Comparison of ENCODE assay signal across 31 mouse cellular contexts in the genomic region with DNA sequence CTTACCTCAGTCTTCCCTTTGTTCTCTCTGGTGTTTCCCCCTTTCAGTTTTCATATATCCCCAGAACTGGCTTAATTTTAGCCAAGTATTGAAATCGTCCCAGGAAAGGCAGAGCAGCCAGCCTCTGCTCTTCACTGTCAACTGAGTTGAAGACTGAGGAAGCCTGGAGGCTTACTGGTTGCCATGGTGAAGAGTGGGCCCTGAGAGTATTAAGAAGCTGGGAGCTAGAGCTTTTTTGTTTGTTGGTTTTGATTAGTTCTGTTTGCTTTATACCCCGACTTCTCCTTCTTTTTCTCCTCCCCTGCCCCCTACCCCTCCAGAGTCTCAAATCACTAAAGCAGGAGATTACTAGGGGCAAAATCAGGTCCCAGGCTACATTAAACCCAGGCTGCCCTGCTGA. TPM values are rescaled to one million over a fixed set of nuclear protein-coding genes. Genes with fewer than 3 reads are reported as not detected.
DNase-seq lines count a peak whose midpoint lies in the region; ATAC-seq lines count a peak whose summit lies in the region.
"Had no signal": no experiment of that assay in that cellular context is flagged by ENCODE, and none has a peak within 500 bp of the region (broad histone marks: within the 10 kb centered on the region; RNA-seq: fewer than 3 reads in every experiment).

No protein-coding gene starts in this region.

- no peak for ATAC-seq in forebrain, embryonic 13.5 days
- no peak for ATAC-seq in midbrain, embryonic 15.5 days (replicated peaks)
- ATAC-seq in midbrain, embryonic 13.5 days = peak; percentile 45
- ATAC-seq: inflammation-experienced regulatory T-cells, adult 6 months had no signal

- H3K9me3 ChIP-seq in forebrain, embryonic 10.5 days = no peaks in the 10 kb centered on the region
- no peaks in the 10 kb centered on the region for H3K9me3 ChIP-seq in forebrain, embryonic 13.5 days (replicated peaks)
- H3K9me3 ChIP-seq in midbrain, embryonic 10.5 days (replicated peaks) = no peaks in the 10 kb centered on the region
- no peaks in the 10 kb centered on the region for H3K9me3 ChIP-seq in midbrain, embryonic 15.5 days
- H3K9me3 ChIP-seq in midbrain, embryonic 13.5 days = no peaks in the 10 kb centered on the region
- H3K9me3 ChIP-seq: embryonic facial prominence, embryonic 15.5 days; G1E had no signal

- peaks cover 86% of the 10 kb centered on the region for H3K27me3 ChIP-seq in forebrain, embryonic 10.5 days (ENCODE audit: poor library complexity, severe bottlenecking)
- H3K27me3 ChIP-seq in forebrain, embryonic 13.5 days = no peaks in the 10 kb centered on the region
- peaks cover 85% of the 10 kb centered on the region for H3K27me3 ChIP-seq in midbrain, embryonic 10.5 days (ENCODE audit: low read depth, poor library complexity, severe bottlenecking)
- no peaks in the 10 kb centered on the region for H3K27me3 ChIP-seq in midbrain, embryonic 15.5 days (replicated peaks)
- H3K27me3 ChIP-seq in midbrain, embryonic 13.5 days = no peaks in the 10 kb centered on the region
- H3K27me3 ChIP-seq: embryonic facial prominence, embryonic 15.5 days had no signal

- H3K27ac ChIP-seq in forebrain, embryonic 10.5 days = 0 out of 2 replicates have a peak overlapping the region, but pooled peaks have one; percentile 30
- no peak overlapping the region for H3K27ac ChIP-seq in forebrain, embryonic 13.5 days
- H3K27ac ChIP-seq in midbrain, embryonic 10.5 days (replicated peaks) = peak overlapping the region; percentile 55; the same call in 1 of the 2 replicates
- no peak overlapping the region for H3K27ac ChIP-seq in midbrain, embryonic 15.5 days
- no peak overlapping the region for H3K27ac ChIP-seq in midbrain, embryonic 13.5 days
- H3K27ac ChIP-seq: embryonic facial prominence, embryonic 15.5 days; hindbrain, embryonic 14.5 days; liver, embryonic 14.5 days; macrophage had no signal

- peaks cover 15% of the 10 kb centered on the region for H3K4me1 ChIP-seq in forebrain, embryonic 10.5 days
- 0 out of 2 replicates have a peak, but pooled peaks cover 4% of the 10 kb centered on the region for H3K4me1 ChIP-seq in forebrain, embryonic 13.5 days
- peaks cover 16% of the 10 kb centered on the region for H3K4me1 ChIP-seq in midbrain, embryonic 10.5 days
- no peaks in the 10 kb centered on the region; the same call in 1 of the 2 replicates for H3K4me1 ChIP-seq in midbrain, embryonic 15.5 days
- peaks cover 9% of the 10 kb centered on the region; the same call in 1 of the 2 replicates for H3K4me1 ChIP-seq in midbrain, embryonic 13.5 days (replicated peaks)
- H3K4me1 ChIP-seq: embryonic facial prominence, embryonic 15.5 days had no signal

- 15% methylated on average over 2 of the region's 2 CpGs for WGBS in forebrain, embryonic 10.5 days
- WGBS in forebrain, embryonic 13.5 days = 9% methylated on average over 2 of the region's 2 CpGs
- 21% methylated on average over 2 of the region's 2 CpGs for WGBS in midbrain, embryonic 10.5 days
- WGBS in midbrain, embryonic 15.5 days = 27% methylated on average over 2 of the region's 2 CpGs
- WGBS in midbrain, embryonic 13.5 days = 10% methylated on average over 2 of the region's 2 CpGs

- peaks cover 12% of the 10 kb centered on the region for H3K36me3 ChIP-seq in forebrain, embryonic 10.5 days (replicated peaks)
- H3K36me3 ChIP-seq in forebrain, embryonic 13.5 days (ENCODE audit: poor library complexity, severe bottlenecking) = no peaks in the 10 kb centered on the region
- peaks cover 15% of the 10 kb centered on the region for H3K36me3 ChIP-seq in midbrain, embryonic 10.5 days
- no peaks in the 10 kb centered on the region for H3K36me3 ChIP-seq in midbrain, embryonic 15.5 days (replicated peaks)
- no peaks in the 10 kb centered on the region for H3K36me3 ChIP-seq in midbrain, embryonic 13.5 days
- H3K36me3 ChIP-seq: embryonic facial prominence, embryonic 15.5 days had no signal

- H3K4me3 ChIP-seq in forebrain, embryonic 10.5 days = no peak overlapping the region
- H3K4me3 ChIP-seq in forebrain, embryonic 13.5 days = no peak overlapping the region
- H3K4me3 ChIP-seq in midbrain, embryonic 10.5 days = no peak overlapping the region
- H3K4me3 ChIP-seq in midbrain, embryonic 15.5 days = no peak overlapping the region
- no peak overlapping the region for H3K4me3 ChIP-seq in midbrain, embryonic 13.5 days (replicated peaks)
- H3K4me3 ChIP-seq: embryonic facial prominence, embryonic 15.5 days had no signal

- peak; percentile 17 for DNase-seq in forebrain, embryonic 10.5 days (ENCODE audit: extremely low spot score, low spot score)
- DNase-seq in midbrain, embryonic 10.5 days (ENCODE audit: low spot score) = peak; percentile 28
- DNase-seq in cerebellum, adult 9-11 months = no peak
- no peak for DNase-seq in adrenal gland, postnatal 4 days (ENCODE audit: low spot score in 2 of 2)
- DNase-seq: adrenal gland, postnatal 14 days; cerebellum, adult 18-20 months; cerebellum, postnatal 14 days; gastrocnemius, postnatal 14 days; heart, postnatal 14 days; kidney, adult 11 months; kidney, postnatal 14 days; layer of hippocampus, adult 9-11 months; liver; lung, adult 2 months; lung, postnatal 10 days; thymus, postnatal 4 days had no signal

- no peak overlapping the region for H3K4me2 ChIP-seq in forebrain, embryonic 13.5 days
- no peak overlapping the region for H3K4me2 ChIP-seq in midbrain, embryonic 15.5 days
- no peak overlapping the region for H3K4me2 ChIP-seq in midbrain, embryonic 13.5 days (replicated peaks)
- H3K4me2 ChIP-seq: embryonic facial prominence, embryonic 15.5 days; hindbrain, embryonic 14.5 days had no signal

- no peak overlapping the region for H3K9ac ChIP-seq in forebrain, embryonic 13.5 days
- H3K9ac ChIP-seq in midbrain, embryonic 15.5 days = no peak overlapping the region
- H3K9ac ChIP-seq in midbrain, embryonic 13.5 days (replicated peaks) = no peak overlapping the region
- H3K9ac ChIP-seq: embryonic facial prominence, embryonic 15.5 days; hindbrain, embryonic 14.5 days; liver, embryonic 14.5 days had no signal

RNA-seq across cellular contexts. Expression of a gene that starts 17.3 kb away (rescaled TPM):
- 0.12 and 0.16 TPM in 2 replicates for polyA plus RNA-seq in forebrain, embryonic 10.5 days (2016; fragmentation: Nextera tagmentation; extraction: Ambion mirVana)
- 0.13 TPM in 1 of 2 replicates, not detected in the other for polyA plus RNA-seq in forebrain, embryonic 13.5 days (2015; fragmentation: Nextera tagmentation; extraction: Ambion mirVana)
- 0.11 and 0.14 TPM in 2 replicates for polyA plus RNA-seq in midbrain, embryonic 10.5 days (2016; fragmentation: Nextera tagmentation; extraction: Ambion mirVana)
- polyA plus RNA-seq in midbrain, embryonic 15.5 days (2015; fragmentation: Nextera tagmentation; extraction: Ambion mirVana) = 0.11 TPM in 1 of 2 replicates, not detected in the other
- polyA plus RNA-seq in midbrain, embryonic 13.5 days (2015; fragmentation: Nextera tagmentation; extraction: Ambion mirVana) = 0.10 TPM in 1 of 2 replicates, not detected in the other
- not detected for total RNA-seq in adrenal gland, postnatal 4 days (2021)
- total RNA-seq: adrenal gland, postnatal 14 days; G1E; gastrocnemius, postnatal 14 days; granulocyte monocyte progenitor cell, adult 5-6 weeks; heart, postnatal 14 days; megakaryocyte-erythroid progenitor cell, adult 5-6 weeks; neutrophil, adult 5-6 weeks had no signal
- polyA plus RNA-seq: G1E; inflammation-experienced regulatory T-cells, adult 6 months; limb, embryonic 11.5 days; liver, embryonic 14.5 days; lung, adult 2 months; macrophage; neural tube, embryonic 11.5 days; thymus, postnatal 0 days had no signal

RNA-seq across cellular contexts. Expression of a gene that starts 25.2 kb away (rescaled TPM):
- polyA plus RNA-seq in forebrain, embryonic 10.5 days (2016; fragmentation: Nextera tagmentation; extraction: Ambion mirVana) = 4.5 TPM in 2 replicates
- 9.7 and 10.7 TPM in 2 replicates for polyA plus RNA-seq in forebrain, embryonic 13.5 days (2015; fragmentation: Nextera tagmentation; extraction: Ambion mirVana)
- 19.4 and 19.5 TPM in 2 replicates for polyA plus RNA-seq in midbrain, embryonic 10.5 days (2016; fragmentation: Nextera tagmentation; extraction: Ambion mirVana)
- polyA plus RNA-seq in midbrain, embryonic 15.5 days (2015; fragmentation: Nextera tagmentation; extraction: Ambion mirVana) = 10.0 and 11.4 TPM in 2 replicates
- polyA plus RNA-seq in midbrain, embryonic 13.5 days (2015; fragmentation: Nextera tagmentation; extraction: Ambion mirVana) = 8.7 and 10.7 TPM in 2 replicates
- 10 to 100 TPM; 20.0 to 20.7 TPM for total RNA-seq in adrenal gland, postnatal 4 days (2021)

RNA-seq across cellular contexts. Expression of a gene that starts 53.7 kb away (rescaled TPM):
- 557 and 569 TPM in 2 replicates for polyA plus RNA-seq in forebrain, embryonic 10.5 days (2016; fragmentation: Nextera tagmentation; extraction: Ambion mirVana)
- polyA plus RNA-seq in forebrain, embryonic 13.5 days (2015; fragmentation: Nextera tagmentation; extraction: Ambion mirVana) = 547 and 561 TPM in 2 replicates
- polyA plus RNA-seq in midbrain, embryonic 10.5 days (2016; fragmentation: Nextera tagmentation; extraction: Ambion mirVana) = 586 and 616 TPM in 2 replicates
- polyA plus RNA-seq in midbrain, embryonic 15.5 days (2015; fragmentation: Nextera tagmentation; extraction: Ambion mirVana) = 558 and 567 TPM in 2 replicates
- 563 and 601 TPM in 2 replicates for polyA plus RNA-seq in midbrain, embryonic 13.5 days (2015; fragmentation: Nextera tagmentation; extraction: Ambion mirVana)
- total RNA-seq in adrenal gland, postnatal 4 days (2021) = 100 to 1,000 TPM; 354 to 367 TPM

Comparison
In these comparisons a context has a peak if more than half of its experiments do, and no peak if none do; other contexts are left out.
1. H3K27ac ChIP-seq: peak in forebrain, embryonic 10.5 days (single experiment) and midbrain, embryonic 10.5 days (single experiment); none in forebrain, embryonic 13.5 days (single experiment), midbrain, embryonic 15.5 days (single experiment) and midbrain, embryonic 13.5 days (single experiment).
2. DNase-seq: peak in forebrain, embryonic 10.5 days (single experiment) and midbrain, embryonic 10.5 days (single experiment); none in cerebellum, adult 9-11 months (single experiment) and adrenal gland, postnatal 4 days (0 of 2).